Mouse (Mus musculus) heart, postnatal 14 days (tissue): Measurements from ENCODE around the gene Ugt1a2. TPM values are rescaled to one million over a fixed set of nuclear protein-coding genes. Genes with fewer than 3 reads are reported as not detected.
"Not testable (repeated sequence)": the region's sequence is repeated elsewhere in the genome, so short reads cannot be mapped to it uniquely, and the experiment has no call there.

Source experiments
- DNase-seq, 2 experiments: peaks; one replicate each; pipeline ENCODE4 v3.0.0; 2021 to 2022
- intact Hi-C: fragments of 180-260 bp; cut with DNase I; formaldehyde crosslinking; loops from one replicate; pipeline ENCODE4 v1.15.1; 2025
- long read RNA-seq, 2 experiments: library from polyadenylated mRNA; stranded (forward); transcript quantifications; one replicate each; pipeline ENCODE4 v2.0.0; 2021
- total RNA-seq, 2 experiments: library from RNA; stranded (reverse); gene quantifications; 2 replicates each; pipeline ENCODE4 v1.2.3; 2021

Gene Ugt1a2
- not detected for total RNA-seq
- long read RNA-seq, experiment 1 = 0 reads
- long read RNA-seq, experiment 2 = 0 reads

DNA sequence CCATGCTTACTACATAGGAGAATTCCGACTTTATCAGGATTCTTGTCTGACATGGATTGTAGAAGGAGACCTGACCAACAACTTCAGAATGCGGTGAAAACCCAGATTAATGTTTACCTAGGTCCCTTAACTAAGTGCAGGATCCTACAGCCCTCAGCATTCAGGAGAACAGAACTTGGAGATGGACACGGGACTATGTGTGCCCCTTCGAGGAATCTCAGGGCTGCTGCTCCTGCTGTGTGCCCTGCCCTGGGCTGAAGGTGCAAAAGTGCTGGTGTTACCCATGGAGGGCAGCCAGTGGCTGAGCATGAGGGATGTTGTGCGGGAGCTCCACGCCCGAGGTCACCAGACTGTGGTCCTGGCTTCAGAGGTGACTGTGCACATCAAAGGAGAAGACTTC is at the start of gene Ugt1a2:
TSS of gene Ugt1a2 (plus strand) at position 146 of the 400 bp plus-strand sequence.
- no peak for DNase-seq

DNA sequence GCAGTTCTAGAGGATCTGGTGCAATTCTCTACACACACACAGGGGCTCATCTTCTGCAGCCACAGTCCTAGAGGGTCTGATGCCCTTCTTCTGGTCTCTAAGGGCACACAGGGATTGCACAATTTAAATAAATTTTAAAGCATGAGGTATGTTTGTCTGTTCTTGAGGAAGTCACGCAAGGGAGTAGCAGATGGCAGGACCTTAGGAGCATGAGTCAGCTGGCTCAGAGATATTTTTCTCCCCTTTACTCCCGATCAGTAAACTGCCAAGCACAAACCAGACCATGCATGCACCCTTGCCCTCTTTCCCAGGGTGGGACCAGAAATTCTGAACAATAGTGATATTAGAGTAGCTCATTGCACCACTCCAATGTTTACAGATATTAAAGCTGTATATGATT is 42.0 kb upstream of the Ugt1a2 start:
- DNase-seq = no peak
- intact Hi-C loops = no loop called here

More for the DNA sequence above, at the start of gene Ugt1a2:
- intact Hi-C loops = no loop called here

DNA sequence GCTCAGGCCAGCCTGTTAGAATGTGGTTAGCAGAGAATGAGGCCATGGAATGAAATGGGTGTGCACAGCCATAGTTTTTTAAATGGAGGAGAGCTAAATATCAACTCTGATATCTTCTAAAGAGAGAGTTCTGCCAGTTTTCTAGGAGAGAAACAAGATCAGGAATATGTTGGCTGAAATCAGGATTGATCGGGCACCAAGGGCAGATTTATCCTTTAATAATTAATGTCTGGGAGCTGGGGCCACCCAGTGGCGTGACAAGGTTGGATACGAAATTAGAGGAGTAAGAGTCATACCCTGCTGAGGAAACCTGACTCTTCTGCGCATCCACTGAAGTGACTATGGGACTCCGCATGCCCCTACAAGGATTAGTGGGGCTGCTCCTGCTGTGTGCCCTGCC is 34.7 kb upstream of the Ugt1a2 start, which contains the start of gene Ugt1a5:
TSS of gene Ugt1a5 (plus strand) at position 302 of the 400 bp plus-strand sequence.
- intact Hi-C loops = no loop called here
- DNase-seq = no peak

DNA sequence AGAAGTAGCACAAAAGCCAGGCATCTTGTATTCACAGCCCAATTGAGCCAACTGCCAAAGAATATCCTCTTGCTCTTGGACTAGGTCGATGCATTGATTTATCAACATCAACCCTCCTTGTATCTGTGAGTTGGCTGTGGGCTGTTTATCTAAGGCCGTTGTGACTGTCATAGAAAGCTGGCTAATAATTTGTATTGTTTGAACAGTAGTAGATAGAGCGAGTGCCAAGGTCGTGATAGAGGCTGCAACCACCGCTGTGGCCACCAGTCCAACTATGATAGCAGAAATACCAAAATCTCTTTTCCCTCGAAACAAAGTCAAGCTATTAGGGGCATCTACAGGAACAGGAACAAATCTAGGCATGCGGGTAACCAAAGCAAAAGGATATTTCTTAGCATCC is 28.2 kb upstream of the Ugt1a2 start:
- DNase-seq, intact Hi-C loops: not testable (repeated sequence)

DNA sequence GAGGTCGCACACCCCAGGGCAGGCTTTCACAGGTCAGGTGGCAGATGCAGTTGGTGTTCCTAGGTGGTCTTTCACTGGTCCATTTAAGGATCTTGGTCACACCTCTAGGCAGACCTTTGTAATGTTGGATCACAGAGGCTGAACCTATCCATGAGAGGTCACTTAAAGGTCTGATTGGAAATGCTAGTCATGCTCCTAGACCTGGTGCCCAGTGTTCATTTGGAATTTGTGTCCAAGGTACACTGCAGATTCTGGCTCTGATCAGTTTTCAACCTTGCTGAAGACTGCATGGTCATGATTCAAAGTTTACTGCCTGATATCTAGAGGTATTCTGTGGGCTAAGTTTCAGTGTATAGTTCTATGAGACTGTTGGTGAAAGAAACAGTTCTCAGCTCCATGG is 20.7 kb upstream of the Ugt1a2 start:
- intact Hi-C loops = no loop called here
- DNase-seq = no peak

DNA sequence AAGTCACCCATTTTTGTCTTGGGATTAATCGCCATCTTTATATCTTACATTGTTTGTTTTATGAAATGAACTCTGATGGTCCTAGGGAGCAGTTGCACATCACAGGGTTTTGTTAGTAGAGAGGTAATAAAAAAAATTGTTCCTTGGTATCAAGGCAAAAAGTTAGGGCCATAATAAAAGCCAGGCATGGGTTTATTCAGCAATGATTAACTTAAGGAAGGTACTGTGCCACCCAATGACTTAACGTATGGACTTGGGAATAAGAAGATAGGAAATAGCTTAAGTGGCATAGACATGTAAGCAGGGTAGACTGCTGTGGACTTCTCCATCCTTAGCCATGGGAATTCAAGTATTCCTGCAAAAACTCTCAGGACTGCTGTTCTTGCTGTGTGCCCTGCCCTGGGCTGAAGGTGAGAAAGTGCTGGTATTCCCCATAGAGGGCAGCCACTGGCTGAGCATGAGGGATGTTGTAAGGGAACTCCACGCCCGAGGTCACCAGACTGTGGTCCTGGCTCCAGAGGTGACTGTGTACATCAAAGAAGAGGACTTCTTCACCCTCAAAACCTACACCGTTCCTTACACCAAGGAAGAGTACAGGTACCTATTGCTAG is 14.0 kb upstream of the Ugt1a2 start:
- intact Hi-C loops = no loop called here
- no peak for DNase-seq

DNA sequence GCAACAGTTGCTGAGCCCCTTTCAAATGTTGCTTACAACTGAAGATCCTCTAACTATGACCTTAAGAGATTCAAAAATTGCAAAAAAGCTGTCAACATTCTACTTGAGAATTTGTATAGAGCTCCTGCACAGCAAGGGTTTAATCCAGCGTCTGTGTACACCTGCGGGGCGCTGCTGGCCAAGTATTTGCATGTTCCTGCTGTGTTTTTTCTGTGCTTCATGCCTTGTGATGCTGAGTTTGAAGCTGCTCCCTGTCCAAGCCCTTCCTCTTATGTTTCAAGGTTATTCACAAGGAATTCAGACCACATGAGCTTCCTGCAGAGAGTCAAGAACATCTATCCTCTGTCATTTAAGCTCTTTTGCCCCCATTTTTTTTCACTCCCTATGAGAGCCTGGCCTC is 8.3 kb upstream of the Ugt1a2 start:
- intact Hi-C loops = no loop called here
- DNase-seq = no peak

DNA sequence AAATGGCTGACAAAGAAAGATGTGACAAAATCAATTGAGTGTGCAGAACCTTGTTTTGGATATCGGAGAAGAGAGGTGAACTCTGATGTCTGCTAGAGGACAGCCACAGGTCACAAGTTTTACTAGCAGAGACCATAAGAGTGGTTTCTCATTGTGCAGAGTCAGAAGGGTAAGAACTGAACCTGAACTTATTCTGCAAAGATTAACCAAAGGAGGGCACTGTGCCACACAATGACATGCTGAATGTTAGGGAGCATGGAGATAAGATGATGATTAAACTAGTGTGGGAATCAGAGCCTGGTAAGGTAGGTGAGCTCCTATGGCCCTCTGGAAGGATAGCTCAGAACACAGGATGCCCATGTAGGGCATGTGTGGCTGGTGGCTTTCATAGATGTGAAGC is 4.7 kb upstream of the Ugt1a2 start:
- no peak for DNase-seq
- intact Hi-C loops = no loop called here

DNA sequence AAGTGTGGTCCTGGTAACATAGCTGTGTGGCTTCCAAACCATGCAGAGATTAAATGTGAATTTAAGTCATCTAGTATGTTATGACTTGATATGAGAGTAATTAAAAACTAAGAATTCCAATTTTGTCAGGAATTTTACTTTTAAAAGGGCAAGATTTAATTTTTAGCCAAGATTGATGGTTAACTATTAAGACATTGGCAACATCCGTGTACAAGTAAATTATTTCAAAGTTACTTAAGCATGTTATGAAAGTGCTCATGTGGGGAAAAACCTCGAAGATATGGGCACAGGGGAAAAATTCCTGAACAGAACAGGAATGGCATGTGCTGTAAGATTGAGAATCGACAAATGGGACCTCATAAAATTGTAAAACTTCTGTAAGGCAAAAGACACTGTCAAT is 3.0 kb upstream of the Ugt1a2 start:
- intact Hi-C loops = no loop called here
- DNase-seq = no peak

DNA sequence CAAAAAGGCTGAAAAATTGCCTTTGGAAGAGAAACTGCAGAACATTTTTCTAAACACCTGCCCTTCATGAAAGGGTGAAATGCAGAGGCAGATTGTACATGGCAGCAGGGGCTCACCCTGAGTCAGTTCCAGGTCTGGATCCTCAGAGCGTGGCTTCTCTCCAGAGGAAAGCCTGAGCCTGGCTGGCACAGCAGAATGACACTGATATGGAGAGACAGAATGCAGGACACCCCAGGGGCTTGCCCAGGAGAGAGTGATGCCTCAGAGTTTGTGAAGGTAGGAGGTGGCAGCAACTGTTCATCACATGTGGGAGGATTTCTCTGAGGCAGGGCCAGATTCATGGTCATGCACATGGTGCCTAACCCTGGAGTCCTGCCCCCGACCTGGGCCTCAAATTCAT is 405 bp upstream of the Ugt1a2 start:
- no peak for DNase-seq
- intact Hi-C loops = no loop called here

DNA sequence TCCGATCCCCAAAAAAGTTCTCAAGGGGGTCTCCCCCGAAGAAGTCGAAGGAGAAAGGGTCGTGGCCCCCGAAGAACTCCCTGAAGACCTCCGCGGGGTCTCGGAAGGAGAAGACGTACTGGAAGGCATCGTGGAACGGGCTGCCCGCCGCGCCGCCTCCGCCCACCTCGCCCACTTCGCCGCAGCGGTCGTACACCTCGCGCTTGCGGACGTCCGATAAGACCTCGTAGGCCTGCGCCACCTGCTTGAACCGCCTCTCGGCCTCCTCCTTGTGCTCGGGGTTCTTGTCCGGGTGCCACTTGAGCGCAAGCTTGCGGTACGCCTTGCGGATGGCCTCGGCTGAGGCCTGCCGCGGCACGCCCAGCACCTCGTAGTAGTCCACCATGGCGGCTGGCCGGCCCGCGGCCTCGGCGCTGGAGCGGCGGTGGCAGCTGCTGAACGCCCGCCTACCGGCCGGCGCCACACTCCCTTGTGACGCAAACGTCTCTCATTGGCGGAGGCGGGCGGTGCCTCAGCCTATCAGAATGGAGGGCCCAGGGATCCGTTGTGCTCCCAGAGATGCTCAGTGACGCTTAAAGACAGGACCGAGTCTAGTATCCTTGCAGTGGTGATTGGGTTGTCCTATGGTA is 5.0 kb downstream of the Ugt1a2 start, which contains the start of gene Dnajb3:
TSS of gene Dnajb3 (minus strand) at position 489 of the 629 bp plus-strand sequence.
- intact Hi-C loops = no loop called here
- peak; percentile 72 to 76 for DNase-seq

DNA sequence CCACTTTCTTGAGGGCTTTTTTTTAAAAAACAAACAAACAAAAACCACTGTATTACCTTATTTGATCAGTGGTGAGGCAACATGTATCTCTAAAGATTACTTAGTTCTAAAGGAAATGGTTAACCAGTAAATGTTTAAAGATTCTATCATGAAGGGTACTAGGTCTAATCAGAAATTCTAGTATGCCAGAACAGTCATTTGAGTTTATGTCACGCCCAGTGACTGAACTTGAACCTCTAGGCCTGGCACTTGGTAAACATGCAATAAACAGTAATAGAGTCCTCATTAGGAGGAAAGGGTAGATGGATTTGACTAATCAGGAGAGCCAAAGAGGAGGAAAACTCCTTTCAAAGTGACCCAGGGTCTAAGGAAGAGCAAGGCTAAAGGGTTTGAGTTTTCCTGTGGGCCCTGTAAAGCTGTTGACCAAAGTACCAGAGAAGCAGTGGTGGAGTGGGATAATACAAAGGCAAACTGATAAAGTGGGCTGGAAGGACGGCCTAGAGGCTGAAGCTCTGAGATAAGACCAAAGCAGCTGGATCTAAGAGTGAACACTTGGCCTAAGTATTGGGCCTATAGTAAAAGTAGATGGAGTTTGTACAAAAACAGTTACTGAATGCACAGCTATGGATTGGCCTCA is 6.6 kb downstream of the Ugt1a2 start:
- intact Hi-C loops = no loop called here
- no peak for DNase-seq

DNA sequence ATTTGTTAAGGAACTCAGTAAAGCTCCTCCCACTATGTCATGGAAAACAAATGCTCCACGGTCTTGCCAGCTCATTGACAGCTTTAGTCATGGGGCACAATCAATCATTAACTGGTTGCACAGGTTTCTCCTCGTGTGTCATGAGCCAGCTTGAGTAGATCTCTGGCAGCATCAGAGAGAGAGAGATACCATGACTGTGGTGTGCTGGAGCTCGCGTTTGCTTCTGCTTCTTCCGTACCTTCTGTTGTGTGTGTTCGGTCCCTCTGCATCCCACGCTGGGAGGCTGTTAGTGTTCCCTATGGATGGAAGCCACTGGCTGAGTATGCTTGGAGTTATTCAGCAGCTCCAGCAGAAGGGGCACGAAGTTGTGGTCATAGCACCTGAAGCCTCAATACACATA is 11.4 kb downstream of the Ugt1a2 start, which contains the start of gene Ugt1a1:
TSS of gene Ugt1a1 (plus strand) at position 148 of the 400 bp plus-strand sequence.
- intact Hi-C loops = no loop called here
- DNase-seq = peak in 1 of 2 experiments; percentile 10

DNA sequence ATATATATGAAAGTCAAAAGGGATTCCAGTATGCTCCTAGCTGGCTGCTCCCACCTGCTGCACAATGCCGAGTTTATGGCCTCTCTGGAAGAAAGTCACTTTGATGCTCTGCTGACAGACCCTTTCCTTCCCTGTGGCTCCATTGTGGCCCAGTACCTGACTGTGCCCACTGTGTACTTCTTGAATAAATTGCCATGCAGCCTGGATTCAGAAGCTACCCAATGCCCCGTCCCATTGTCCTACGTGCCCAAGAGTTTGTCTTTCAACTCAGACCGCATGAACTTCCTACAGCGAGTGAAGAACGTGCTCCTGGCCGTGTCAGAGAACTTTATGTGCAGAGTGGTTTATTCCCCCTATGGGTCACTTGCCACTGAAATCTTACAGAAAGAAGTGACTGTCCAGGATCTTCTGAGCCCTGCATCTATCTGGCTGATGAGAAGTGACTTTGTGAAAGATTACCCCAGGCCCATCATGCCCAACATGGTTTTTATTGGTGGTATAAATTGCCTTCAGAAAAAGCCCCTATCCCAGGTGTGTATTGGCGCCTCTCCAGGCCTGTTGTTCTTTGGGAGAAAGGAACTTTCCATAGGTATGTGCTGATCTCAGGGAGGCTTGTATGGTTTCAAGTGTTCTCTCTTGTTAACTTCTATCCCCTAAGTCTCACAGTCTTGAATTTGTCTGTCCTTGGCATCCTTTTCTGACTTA is 12.1 kb downstream of the Ugt1a2 start:
- peak in 1 of 2 experiments; percentile 4 for DNase-seq
- intact Hi-C loops = no loop called here

DNA sequence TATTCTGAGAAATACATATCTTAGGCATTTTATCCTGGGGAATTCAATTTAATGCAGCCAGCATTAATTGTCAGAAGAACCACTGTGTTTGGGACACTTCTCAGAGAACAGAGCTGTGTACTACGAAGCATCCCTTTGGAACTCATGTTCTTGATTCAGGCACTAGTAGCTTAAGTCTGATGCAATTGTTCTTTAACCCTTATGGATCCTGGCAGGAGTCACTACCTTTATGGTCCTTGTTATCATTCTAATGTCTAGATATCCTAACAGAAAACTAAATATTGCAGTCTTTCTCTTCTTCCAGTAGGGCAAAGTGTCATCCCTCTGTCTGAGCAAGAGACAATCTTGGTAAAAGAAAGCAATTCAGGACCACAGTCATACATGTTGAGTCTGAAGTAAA is 12.7 kb downstream of the Ugt1a2 start:
- intact Hi-C loops = no loop called here
- DNase-seq = no peak

DNA sequence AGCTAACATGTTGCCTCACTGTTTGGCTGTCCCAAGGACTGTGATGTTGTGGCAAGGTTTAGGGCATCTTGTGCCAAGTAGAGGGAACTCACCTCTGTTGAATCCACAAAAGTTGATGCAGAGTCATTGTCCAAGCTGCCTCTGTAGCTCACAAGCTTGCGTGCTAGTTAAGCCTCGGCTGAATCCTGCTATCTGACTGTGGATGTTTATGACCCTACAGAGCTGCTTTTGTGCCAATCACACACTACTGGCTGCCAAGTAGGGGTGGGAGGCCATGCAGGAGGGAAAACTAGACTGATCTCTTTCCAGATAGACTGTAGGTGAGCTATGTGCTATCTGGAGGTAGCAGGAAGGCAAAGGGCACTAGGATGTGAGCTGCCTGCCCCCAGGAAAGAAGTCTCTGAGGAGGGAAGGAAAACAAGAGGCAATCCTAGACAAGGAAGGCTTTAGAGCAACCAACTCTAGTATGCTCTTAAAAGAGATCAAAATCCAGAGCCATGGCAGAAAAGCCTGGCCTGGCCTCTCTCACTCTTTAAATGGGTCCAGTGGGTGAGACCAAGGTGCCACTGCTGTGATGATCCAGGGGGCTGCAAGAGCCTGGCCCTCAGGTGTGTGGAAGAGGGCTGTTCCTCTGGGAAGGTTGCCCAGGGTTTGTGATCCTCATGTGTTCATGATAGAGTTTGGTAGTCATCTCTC is 13.5 kb downstream of the Ugt1a2 start:
- intact Hi-C loops = no loop called here
- DNase-seq = peak in 1 of 2 experiments; percentile 4

DNA sequence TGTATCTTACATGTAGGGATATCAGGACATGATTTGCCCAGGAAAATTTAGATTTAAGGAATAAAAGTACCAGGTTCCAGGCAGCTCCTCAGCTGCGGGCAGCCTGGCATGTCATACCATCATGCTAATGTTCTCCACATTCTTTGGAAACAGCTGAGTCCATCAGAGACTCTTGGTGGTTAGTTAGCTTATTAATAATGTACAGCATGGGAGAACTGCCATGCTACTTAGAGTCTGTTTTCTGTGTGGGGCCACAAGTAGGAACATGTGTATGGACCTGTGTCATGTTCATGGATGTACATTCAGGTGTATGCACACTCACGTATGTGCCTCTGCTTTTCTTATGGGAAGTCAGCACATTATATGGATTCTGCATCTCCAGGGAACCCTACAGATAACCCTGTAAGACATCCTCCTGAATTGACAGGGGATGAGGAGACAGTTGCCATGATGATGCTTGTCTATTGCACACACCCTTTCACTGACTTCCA is 14.1 kb downstream of the Ugt1a2 start:
- intact Hi-C loops = no loop called here
- peak in 1 of 2 experiments; percentile 2 for DNase-seq

DNA sequence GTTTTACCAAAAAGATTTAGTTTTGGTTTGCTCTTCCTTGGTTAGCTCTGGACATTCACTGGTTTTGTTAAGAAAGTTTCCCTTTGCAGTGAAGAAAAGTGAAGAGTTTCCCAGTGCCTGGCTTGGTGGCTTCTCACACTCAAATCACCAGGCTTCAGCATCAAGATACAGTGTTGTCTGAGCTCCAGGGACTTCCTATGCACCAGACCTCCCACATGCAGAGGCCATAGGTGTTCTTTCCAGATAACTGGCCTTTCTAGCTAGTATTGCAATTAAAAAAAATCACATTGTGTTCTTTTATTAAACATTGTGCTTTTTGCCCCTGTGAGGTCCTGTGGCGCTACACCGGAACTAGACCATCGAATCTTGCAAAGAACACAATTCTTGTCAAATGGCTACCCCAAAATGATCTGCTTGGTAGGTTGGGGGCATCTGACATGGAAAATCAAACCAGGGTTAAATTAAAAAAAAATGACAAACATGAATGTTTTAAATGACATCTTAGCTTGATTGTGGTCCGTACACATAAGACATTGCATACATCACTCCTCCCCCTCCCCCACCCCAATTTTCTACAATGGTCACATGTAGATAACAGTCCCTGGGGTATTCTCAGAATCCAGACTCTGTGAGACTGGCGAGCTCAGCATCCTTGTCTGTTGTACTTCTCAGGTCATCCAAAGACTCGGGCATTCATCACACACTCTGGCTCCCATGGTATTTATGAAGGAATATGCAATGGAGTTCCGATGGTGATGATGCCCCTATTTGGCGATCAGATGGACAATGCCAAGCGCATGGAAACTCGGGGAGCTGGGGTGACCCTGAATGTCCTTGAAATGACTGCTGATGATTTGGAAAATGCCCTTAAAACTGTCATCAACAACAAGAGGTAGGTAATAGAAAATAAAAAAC is 15.3 kb downstream of the Ugt1a2 start:
- intact Hi-C loops = no loop called here

DNA sequence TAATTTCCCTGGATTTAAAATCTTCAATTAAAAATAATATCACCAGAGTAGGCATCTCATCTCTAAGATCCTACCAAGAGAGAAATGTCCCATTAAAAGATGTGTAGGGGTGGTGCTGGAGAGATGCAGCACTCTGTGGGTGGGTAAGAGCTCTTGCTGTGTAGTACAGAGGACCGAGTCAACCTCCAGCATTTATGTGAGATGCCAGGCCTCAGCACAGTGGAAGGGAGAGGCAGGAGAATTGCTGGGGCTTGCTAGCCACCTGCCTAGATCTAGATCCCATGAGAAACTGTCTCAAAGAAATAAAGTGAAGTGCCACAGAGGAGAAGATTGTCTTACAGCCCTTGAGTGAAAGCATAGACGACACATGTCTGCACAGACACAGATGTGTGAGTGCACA is 16.1 kb downstream of the Ugt1a2 start:
- DNase-seq = no peak
- intact Hi-C loops = no loop called here

More for the DNA sequence above, 15.3 kb downstream of the Ugt1a2 start:
- DNase-seq = no peak
